Mouse (Mus musculus) bone marrow macrophage, adult 2 months (primary cell): ENCODE measurements at regions not wholly inside any gene's neighbourhood (a gene's known extent, or its start where the extent isn't known, plus 50 kb on each side); places are given as distances from the start of the nearest gene placed in this dataset.

ENCODE experiments used
- CTCF ChIP-seq: IDR thresholded peaks from 2 replicates; pipeline ENCODE4 v1.5.1; 2012; ENCODE audit warnings: low read depth, mild to moderate bottlenecking, low read length, moderate library complexity
- POLR2A ChIP-seq: IDR thresholded peaks from 2 replicates; pipeline ENCODE4 v1.6.1; 2012; ENCODE audit warnings: mild to moderate bottlenecking, low read depth, low read length, borderline replicate concordance

DNA sequence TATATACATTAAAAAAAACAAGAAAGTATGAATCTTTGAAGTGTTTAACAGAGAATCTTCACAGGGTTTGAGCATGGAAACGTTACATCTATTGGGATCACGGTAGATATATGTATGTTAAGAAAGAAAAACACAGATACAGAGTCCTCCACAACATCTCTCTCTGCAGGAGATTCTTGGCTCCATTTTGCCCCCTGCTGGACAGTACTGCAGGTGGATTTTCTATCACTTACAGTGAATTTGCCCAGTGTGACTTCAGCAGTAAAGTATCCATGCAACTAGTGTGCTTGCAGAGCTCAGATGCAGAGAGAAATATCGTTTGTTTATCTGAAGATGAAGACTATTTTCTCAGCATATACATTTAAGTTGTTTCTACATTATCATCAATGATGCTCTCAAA is 1071.5 kb downstream of the Adam6a start:
- TF ChIP-seq CTCF: no peak
- TF ChIP-seq POLR2A: no peak
